18 mouse cellular contexts compared by ENCODE assay signal in the genomic region with DNA sequence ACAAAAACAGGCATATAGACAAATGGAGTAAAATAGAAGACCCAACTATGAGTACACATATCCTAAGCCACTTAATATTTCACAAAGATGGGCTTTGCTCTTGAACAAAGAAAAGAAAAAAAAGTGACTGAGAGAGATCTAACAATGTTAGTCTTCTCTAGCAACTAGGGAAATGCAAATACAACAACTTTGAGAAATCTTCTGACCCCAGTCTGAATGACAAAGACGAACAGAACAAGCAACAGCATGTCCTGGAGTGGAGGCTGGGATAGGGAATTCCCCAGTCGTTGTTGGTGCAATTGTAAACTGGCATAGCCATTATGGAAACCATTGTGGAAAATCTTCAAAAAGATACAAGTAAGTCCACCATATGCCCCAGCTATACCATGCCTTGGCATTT.
"Had no signal": no experiment of that assay in that cellular context is flagged by ENCODE, and none has a peak within 500 bp of the region (broad histone marks: within the 10 kb centered on the region; RNA-seq: fewer than 3 reads in every experiment).

No protein-coding gene starts in this region.

- H3K4me3 ChIP-seq: midbrain, embryonic 10.5 days; midbrain, embryonic 12.5 days; myocyte; neural tube, embryonic 13.5 days; neural tube, embryonic 15.5 days had no signal

- H3K9me3 ChIP-seq: midbrain, embryonic 10.5 days; midbrain, embryonic 12.5 days; neural tube, embryonic 13.5 days; neural tube, embryonic 15.5 days had no signal

- H3K36me3 ChIP-seq: midbrain, embryonic 10.5 days; midbrain, embryonic 12.5 days; neural tube, embryonic 13.5 days; neural tube, embryonic 15.5 days had no signal

- H3K9ac ChIP-seq: lung, embryonic 14.5 days; midbrain, embryonic 12.5 days; neural tube, embryonic 13.5 days; neural tube, embryonic 15.5 days had no signal

- H3K4me2 ChIP-seq: lung, embryonic 14.5 days; midbrain, embryonic 12.5 days; neural tube, embryonic 13.5 days; neural tube, embryonic 15.5 days had no signal

- H3K4me1 ChIP-seq: midbrain, embryonic 10.5 days; midbrain, embryonic 12.5 days; neural tube, embryonic 13.5 days; neural tube, embryonic 15.5 days had no signal

- H3K27me3 ChIP-seq: midbrain, embryonic 12.5 days; neural tube, embryonic 13.5 days; neural tube, embryonic 15.5 days had no signal

- DNase-seq: lung, adult 18-20 months; lung, embryonic 14.5 days; lung, postnatal 10 days; lung, postnatal 4 days; midbrain, embryonic 14.5 days; retina, postnatal 1 day; right cerebral cortex, adult 18-20 months; right cerebral cortex, postnatal 25 days; right cerebral cortex, postnatal 4 days; spleen, adult 18-20 months; thymus, adult 18-20 months; thymus, postnatal 14 days; thymus, postnatal 36 days had no signal

- H3K27ac ChIP-seq: midbrain, embryonic 10.5 days; midbrain, embryonic 12.5 days; neural tube, embryonic 13.5 days; neural tube, embryonic 15.5 days had no signal
